Mouse (Mus musculus) activated CD4-positive, CD25-positive, alpha-beta regulatory T cell, adult 4 months (primary cell): Measurements from ENCODE around the gene Lamc2. TPM values are rescaled to one million over a fixed set of nuclear protein-coding genes. Genes with fewer than 3 reads are reported as not detected.

Source experiments
- ATAC-seq: one replicate; pipeline ENCODE4 v1.8.0; 2017
- polyA plus RNA-seq, 2 experiments: library from polyadenylated mRNA; unstranded; fragments of 100-300 nt; shearing (Covaris generic); gene quantifications; one replicate each; pipeline ENCODE4 v1.2.1; 2017

Lamc2 gene
- under 1 TPM; 0.51 to 0.53 TPM for polyA plus RNA-seq

DNA sequence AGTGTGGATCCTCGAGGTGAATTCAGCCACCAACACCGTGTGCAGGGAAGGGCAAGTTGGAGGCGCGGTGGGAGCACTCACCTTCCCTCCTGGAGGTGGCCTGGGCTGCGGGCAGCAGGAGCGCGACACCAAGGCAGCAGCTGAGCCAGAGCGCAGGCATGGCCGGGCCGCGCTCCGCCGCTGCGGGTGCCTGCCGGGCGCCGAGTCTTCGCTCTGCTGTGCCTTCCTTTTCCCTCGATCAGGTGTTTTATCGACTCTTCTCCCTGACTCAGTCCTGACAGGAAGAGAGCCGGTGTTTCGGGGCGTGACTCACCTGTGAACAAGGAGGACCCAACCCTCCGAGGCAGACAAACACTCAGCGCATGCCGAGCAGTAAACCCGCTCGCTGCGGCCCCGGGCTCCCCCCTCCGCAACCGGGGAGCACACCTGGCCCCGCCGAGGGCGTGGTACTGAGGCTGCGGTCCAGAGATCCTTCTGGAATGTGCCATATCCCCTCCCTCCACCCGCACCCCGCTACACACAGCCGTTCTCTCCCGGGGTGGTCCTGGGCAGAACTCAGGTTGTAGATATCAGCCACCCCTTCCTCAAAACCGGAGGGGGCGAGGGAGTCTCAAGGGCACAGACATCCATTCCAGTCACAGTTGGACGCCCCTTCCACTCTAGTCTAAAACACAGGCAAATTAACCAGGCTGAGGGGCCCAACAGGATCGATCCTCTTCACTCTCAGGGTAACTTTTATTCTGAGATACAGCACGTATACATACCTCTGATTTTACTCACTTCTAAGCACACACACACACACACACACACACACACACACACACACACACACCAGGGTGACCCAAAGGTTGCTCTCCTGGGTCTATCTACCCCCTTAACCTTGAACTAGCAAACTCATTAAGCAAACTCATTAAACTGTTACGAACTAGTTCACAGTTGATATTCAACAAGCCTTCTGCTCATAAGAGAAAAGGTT, at the start of gene Lamc2:
Gene Lamc2, minus strand, starts transcription at position 620 of the 976 bp plus-strand sequence.
- ATAC-seq, result no peak

GRCm38 (mm10) chr1:153235576-153235975, 49.3 kb upstream of the Lamc2 start:
- ATAC-seq, result no peak

DNA sequence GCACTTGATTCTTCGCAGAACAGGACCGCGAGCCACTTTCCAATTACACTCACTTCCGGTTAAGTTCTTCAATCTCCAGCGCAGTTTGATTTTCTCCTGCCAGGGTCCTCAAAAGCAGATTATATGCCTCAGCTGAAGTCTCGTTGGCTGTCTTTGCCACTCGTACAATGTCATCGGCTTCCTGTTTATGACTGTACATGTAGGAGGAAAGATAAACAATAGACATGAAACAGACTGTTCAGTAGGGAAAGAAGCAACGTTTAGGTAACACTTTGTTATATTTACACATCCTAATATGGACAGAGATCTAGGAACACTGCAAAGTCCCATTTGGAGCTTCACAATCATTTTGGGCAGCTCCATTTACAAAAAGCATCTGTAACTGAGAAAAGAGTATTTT, 45.4 kb upstream of the Lamc2 start:
- ATAC-seq, result no peak

- no peak for ATAC-seq
These were observed 41.7 kb upstream of the Lamc2 start for GRCm38 (mm10) chr1:153227916-153228315.

GRCm38 (mm10) chr1:153227096-153227495, 40.8 kb upstream of the Lamc2 start:
- ATAC-seq, result no peak

DNA sequence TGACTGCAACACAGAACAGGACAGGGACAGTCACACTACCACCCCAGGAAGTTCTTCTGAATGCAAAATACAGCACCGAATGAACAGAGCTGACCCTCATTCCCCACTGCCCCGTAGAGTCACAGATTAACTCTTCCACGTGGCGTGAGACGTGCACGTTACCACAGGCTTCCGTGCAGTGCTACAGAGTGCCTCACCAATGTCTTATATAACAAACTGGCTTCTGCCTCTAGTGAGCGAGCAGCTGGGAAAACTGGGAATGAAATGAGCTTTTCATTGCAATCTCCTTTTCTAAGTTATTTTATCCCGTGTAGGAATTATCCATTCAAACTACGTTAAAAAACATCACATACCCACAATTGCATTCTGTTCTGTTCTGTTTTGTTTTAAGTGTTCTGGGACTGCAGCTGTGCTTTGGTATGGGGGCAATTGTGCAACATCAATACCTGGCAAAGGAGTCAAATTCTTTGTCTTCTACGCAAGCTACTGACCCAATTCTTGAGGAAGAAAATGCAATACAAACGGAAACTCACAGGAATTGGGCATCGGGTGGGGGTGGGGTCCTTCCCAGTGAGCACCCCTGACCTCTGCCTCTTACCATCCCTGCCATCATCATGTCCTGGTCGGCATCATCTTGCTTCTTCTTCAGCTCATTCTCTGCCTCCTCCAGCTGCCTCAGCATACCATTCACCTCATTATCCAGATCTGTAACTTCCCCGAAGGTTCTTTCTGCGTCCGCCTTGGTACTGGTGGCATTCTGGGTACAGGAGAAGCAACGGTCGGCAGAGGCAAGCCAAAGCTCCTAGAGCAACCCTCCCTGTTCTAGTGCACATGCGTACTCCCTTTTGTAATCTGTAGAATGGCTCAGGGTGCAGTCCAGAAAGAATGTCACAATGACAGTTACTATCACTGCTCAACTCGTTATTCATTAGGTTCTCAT, 39.8 kb upstream of the Lamc2 start:
- no peak for ATAC-seq

DNA sequence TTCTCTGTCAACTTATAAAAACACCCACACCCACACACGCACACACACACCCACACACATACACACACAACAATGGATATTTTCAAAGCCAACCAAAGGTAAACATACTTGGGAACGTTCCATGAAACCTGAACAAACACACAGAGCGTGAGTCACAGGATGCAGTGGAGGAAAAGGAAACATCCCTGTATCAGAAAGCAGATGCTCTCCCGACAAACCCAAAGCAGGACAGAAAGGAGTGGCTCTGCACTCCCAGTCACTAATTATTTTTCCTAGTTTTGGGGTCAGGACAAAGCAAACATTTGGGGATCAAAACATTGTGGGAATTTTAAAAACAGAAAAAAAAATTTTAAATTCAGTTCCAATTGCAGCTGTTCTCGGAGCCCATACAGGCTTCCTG, 38.1 kb upstream of the Lamc2 start:
- ATAC-seq, result no peak

DNA sequence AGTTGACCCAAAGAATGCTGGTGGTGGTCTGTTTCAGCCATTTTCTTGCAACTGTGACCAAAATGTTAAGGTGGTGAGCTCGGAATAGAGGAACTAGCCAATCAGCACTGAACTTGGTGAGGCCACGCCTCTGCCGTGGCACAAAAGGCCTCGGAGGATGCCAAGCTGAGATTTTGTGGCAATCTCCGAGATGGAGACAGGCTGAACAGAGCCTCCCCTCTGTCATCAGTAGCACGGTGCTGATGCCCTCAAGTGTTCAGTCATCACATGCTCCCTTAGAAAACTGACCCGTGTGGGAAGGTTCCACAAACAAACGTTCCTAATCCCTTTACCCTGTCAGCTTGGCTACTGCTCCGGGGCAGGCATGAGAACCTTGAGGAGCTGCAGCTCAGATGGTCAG, 33.1 kb upstream of the Lamc2 start:
- no peak for ATAC-seq

- no peak for ATAC-seq
These were observed 30.3 kb upstream of the Lamc2 start for GRCm38 (mm10) chr1:153216516-153216915.

- ATAC-seq, result no peak
These were observed 29.4 kb upstream of the Lamc2 start for GRCm38 (mm10) chr1:153215676-153216075.

GRCm38 (mm10) chr1:153210992-153211391, 24.7 kb upstream of the Lamc2 start:
- ATAC-seq, result no peak

- no peak for ATAC-seq
These were observed 24.0 kb upstream of the Lamc2 start for GRCm38 (mm10) chr1:153210198-153210597.

GRCm38 (mm10) chr1:153202195-153202594, 15.9 kb upstream of the Lamc2 start:
- no peak for ATAC-seq

DNA sequence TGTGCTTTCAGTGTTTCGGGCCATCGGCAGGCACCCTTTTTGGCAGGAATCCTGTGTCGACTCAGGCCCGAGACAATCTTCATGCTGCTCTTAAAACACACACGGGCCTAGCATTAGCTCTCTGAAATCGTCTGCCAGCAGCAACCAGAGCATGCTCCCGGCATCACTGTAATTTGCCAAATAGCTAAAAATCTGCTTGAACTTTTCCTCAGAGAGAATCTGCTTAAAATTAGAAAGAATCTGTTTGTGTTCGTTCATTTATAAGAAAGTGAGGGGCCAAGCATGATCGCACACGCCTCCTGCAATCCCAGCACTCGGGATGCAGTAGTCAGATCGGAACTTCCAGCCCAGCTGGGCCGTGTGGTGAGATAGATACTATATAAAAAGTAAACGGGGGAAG, 15.2 kb upstream of the Lamc2 start:
- no peak for ATAC-seq

DNA sequence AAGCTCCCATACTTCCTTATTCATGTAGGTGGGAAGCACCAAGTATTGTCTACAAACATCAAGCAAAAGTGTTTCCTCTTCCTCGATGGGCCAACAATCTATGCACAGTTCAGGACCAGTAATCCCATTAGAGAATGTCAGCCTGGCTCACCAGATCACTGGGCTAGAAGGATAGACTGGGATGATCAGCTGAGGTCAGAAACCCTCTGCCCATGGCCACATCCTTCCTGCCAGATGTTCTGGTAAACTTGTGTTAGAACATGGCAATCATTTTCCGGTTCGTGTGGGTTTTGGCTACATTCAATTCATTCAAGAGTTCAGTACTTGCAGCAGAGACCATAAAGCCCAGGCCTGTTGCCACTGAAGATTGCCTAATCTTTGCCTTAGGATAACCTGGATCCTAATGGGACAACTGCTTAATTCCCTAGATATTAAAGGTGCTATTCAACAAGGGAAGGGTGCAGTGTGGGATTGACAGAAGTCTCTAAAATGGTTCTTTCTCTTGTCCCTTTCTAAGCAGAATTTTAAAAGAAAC, 11.1 kb upstream of the Lamc2 start:
- no peak for ATAC-seq

DNA sequence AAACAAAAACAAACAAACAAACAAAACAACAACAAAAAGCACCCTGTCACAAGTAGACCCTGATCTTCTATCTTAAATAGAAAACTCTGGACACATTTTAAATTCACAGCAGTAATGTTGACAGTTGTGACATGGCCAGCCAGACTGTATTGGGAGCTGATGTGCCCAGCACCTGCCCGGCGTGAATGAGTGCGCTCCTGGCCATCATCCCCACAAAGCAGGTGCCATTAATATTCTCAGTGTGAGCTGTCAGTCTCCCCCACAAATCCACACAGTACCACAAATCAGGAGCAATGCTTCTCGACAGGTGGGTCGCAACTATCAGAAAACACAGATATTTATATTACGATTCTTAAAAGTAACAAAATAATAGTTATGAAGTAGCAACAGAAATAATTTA, 6.7 kb upstream of the Lamc2 start:
- ATAC-seq, result no peak

DNA sequence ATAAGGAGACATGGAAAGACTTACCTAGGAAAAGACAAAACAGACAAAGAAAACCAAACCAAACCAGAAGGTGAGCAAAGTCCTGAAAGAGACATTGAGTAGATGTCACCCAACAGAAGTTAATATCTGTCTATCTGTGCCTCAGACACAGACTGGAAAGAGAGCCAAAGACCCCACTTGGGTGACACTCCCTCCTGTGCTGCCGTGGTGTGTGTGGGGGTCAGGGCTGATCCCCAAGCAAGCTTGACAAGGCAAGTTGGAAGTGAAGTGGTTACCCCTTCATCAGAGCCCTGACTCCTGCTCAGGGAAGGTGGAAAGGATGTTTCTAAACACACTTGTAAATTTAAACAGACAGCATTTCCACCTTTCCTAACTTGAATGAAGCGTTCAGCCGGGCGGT, 6.1 kb upstream of the Lamc2 start:
- ATAC-seq, result no peak

- no peak for ATAC-seq
These were observed 5.7 kb upstream of the Lamc2 start for GRCm38 (mm10) chr1:153191943-153192329.

DNA sequence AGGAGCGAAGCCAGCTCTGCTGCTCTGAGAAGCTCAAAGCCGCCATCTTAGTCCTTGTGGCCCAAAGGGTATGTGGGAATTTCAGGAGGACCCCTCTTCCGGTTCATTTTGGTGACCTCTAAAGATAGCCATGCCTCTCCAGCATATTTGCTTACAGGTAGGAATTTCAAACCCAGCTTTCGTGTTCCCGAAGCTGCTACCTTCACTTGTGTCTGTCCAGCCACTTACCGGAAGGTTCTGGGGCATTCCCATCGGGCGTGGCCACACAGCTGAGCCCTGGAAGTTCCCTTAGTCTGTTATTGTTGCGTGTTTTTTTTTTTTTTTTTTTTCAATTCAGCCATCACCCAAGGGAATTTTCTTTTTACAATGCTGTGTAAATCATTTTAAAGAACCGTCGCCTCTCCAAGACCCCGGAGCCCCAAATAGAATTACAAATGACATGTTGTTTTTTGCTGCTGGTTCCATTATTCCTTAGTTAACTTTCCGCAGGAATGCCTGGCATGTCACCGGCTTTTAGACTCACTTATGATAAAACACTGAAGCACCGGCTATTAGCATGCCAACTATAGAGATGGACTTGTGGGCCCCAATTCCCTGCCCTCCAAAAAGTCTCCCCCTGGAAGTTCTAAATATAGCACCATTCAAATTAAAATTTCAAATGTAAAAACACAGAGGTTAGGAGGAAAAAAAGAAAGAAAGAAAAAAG, 5.1 kb upstream of the Lamc2 start:
- no peak for ATAC-seq

DNA sequence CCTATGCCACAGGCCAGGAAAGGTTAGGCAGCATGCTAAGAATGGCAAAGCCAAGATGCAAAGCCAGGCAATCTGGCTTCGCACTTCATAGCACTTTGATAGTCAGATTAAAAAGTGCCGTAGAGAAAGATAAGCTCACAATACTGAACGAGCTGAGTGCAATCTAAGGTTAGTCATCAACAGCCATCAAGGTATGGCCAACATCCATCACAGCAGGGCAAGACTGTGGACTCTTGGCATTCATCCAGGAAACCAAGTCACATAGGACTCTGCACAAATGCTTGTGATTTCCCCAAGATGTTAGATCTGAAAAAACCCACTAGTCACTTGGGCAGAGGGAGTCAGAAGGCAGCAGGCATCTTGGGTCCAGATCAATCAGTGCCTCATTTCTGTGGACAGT, 1.8 kb upstream of the Lamc2 start:
- ATAC-seq, result no peak

- ATAC-seq, result no peak
These were observed 5.5 kb downstream of the Lamc2 start for GRCm38 (mm10) chr1:153180586-153181289.

DNA sequence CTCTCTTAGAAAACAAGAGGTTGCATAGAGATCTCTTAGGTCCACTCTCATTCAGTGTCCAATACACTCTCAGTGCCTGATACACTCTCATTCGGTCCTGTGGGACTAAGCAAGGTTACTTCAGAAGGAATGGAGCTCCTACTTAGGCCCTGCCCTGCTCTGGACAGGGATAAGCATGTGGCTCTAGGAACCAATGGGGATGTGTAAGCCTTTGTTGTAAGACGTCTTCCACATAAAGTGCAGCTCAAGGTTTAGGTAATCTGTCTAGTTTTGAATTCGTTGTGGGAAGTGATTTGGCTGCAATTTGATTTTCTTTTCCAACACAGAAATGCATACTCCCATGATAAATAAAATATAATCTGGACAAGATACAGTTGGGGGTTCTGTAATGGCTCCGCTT, 6.1 kb downstream of the Lamc2 start:
- ATAC-seq, result no peak
